Mouse (Mus musculus): Measurements from ENCODE around the gene Snx6. TPM values are rescaled to one million over a fixed set of nuclear protein-coding genes. Genes with fewer than 3 reads are reported as not detected.
A peak's percentile ranks its signal among the peaks of the same experiment; 100 is the strongest.
"Not testable (repeated sequence)": the region's sequence is repeated elsewhere in the genome, so short reads cannot be mapped to it uniquely, and the experiment has no call there.

Snx6 gene
- polyA plus RNA-seq, 1 experiment from 2014 or later, result 168 TPM

- not testable (repeated sequence) for H3K9ac ChIP-seq; H3K4me1 ChIP-seq (replicated peaks); H3K27ac ChIP-seq (replicated peaks); H3K4me3 ChIP-seq; H3K9me3 ChIP-seq; H3K36me3 ChIP-seq; H3K27me3 ChIP-seq; H3K4me2 ChIP-seq
- ATAC-seq (ENCODE audit: low read depth), result peak; percentile 92
- no CpG with 5 or more reads among the region's 56 CpGs for WGBS
Measured at GRCm38 (mm10) chr12:54718871-54719786, 76.4 kb downstream of the Snx6 start.

GRCm38 (mm10) chr12:54717516-54717915 is 78.0 kb downstream of the Snx6 start:
- WGBS, result 79% methylated on average over 8 of the region's 11 CpGs
- H3K9ac ChIP-seq; H3K9me3 ChIP-seq; H3K4me3 ChIP-seq; ATAC-seq (ENCODE audit: low read depth); H3K27ac ChIP-seq (replicated peaks); H3K36me3 ChIP-seq; H3K4me1 ChIP-seq (replicated peaks); H3K27me3 ChIP-seq; H3K4me2 ChIP-seq: not testable (repeated sequence)

GRCm38 (mm10) chr12:54713822-54714626 is 81.5 kb downstream of the Snx6 start:
- H3K9me3 ChIP-seq; H3K27ac ChIP-seq (replicated peaks); H3K27me3 ChIP-seq; H3K4me1 ChIP-seq (replicated peaks); H3K4me3 ChIP-seq; H3K4me2 ChIP-seq; H3K9ac ChIP-seq; H3K36me3 ChIP-seq: not testable (repeated sequence)
- WGBS, result 0% methylated on average over 5 of the region's 48 CpGs
- ATAC-seq (ENCODE audit: low read depth), result peak; percentile 46

GRCm38 (mm10) chr12:54710494-54710879 is 85.0 kb downstream of the Snx6 start:
- not testable (repeated sequence) for H3K4me1 ChIP-seq (replicated peaks); H3K36me3 ChIP-seq; H3K9ac ChIP-seq; H3K4me2 ChIP-seq; H3K4me3 ChIP-seq; H3K9me3 ChIP-seq; H3K27me3 ChIP-seq
- H3K27ac ChIP-seq (replicated peaks), result peak overlapping the region; percentile 73
- WGBS, result 1% methylated on average over 5 of the region's 8 CpGs
- peak; percentile 81; the same call in 1 of the 2 replicates for ATAC-seq (ENCODE audit: low read depth)

- not testable (repeated sequence) for H3K4me1 ChIP-seq (replicated peaks); H3K4me3 ChIP-seq; H3K27me3 ChIP-seq; H3K36me3 ChIP-seq; H3K4me2 ChIP-seq; H3K27ac ChIP-seq (replicated peaks); H3K9ac ChIP-seq; H3K9me3 ChIP-seq
- peak; percentile 84 for ATAC-seq (ENCODE audit: low read depth)
- WGBS, result 0% methylated on average over 11 of the region's 44 CpGs
Measured at GRCm38 (mm10) chr12:54709691-54710493, 85.6 kb downstream of the Snx6 start.

- Histone ChIP-seq H3K9ac (no peak overlapping the region), H3K36me3 (no peaks in the 10 kb centered on the region), H3K4me2 (no peak overlapping the region), H3K9me3 (no peaks in the 10 kb centered on the region), H3K4me1 (replicated peaks) (peaks cover 6% of the 10 kb centered on the region), H3K27me3 (no peaks in the 10 kb centered on the region), H3K27ac (replicated peaks) (no peak overlapping the region), H3K4me3 (no peak overlapping the region)
- no peak for ATAC-seq (ENCODE audit: low read depth)
- WGBS, result 74% methylated on average over 7 of the region's 7 CpGs
Measured at GRCm38 (mm10) chr12:54699394-54699793, 96.1 kb downstream of the Snx6 start.

GRCm38 (mm10) chr12:54697791-54698250 is 97.7 kb downstream of the Snx6 start:
- Histone ChIP-seq H3K9ac (no peak overlapping the region), H3K4me3 (no peak overlapping the region), H3K4me1 (replicated peaks) (peaks cover 11% of the 10 kb centered on the region), H3K27ac (replicated peaks) (no peak overlapping the region), H3K4me2 (no peak overlapping the region), H3K27me3 (no peaks in the 10 kb centered on the region), H3K9me3 (no peaks in the 10 kb centered on the region), H3K36me3 (0 out of 2 replicates have a peak, but pooled peaks cover 2% of the 10 kb centered on the region)
- no peak for ATAC-seq (ENCODE audit: low read depth)
- WGBS, result 57% methylated on average over 6 of the region's 6 CpGs

GRCm38 (mm10) chr12:54697003-54697597 is 98.4 kb downstream of the Snx6 start:
- no peak overlapping the region for H3K9ac ChIP-seq
- no peak overlapping the region for H3K27ac ChIP-seq (replicated peaks)
- no peaks in the 10 kb centered on the region for H3K27me3 ChIP-seq
- H3K4me1 ChIP-seq (replicated peaks), result peaks cover 11% of the 10 kb centered on the region
- H3K9me3 ChIP-seq, result no peaks in the 10 kb centered on the region
- ATAC-seq (ENCODE audit: low read depth), result peak; percentile 29; the same call in 1 of the 2 replicates
- WGBS, result 12% methylated on average over 7 of the region's 7 CpGs
- H3K4me2 ChIP-seq, result no peak overlapping the region
- peaks cover 10% of the 10 kb centered on the region for H3K36me3 ChIP-seq
- H3K4me3 ChIP-seq, result no peak overlapping the region

Other genes starting within 250 kb of the Snx6 start
- 203 and 229 TPM in 2 replicates for gene Sptssa, start 139.1 kb downstream of the Snx6 start, polyA plus RNA-seq (2015; fragmentation: Nextera tagmentation; extraction: Ambion mirVana)
- gene Eapp, start 99.8 kb downstream of the Snx6 start, polyA plus RNA-seq (2015; fragmentation: Nextera tagmentation; extraction: Ambion mirVana), result 83.4 and 87.1 TPM in 2 replicates
- 370 and 394 TPM in 2 replicates for gene Cfl2, start 67.2 kb upstream of the Snx6 start, polyA plus RNA-seq (2015; fragmentation: Nextera tagmentation; extraction: Ambion mirVana)
- not detected in 2 replicates for gene Gm20403, start 190.8 kb upstream of the Snx6 start, polyA plus RNA-seq (2015; fragmentation: Nextera tagmentation; extraction: Ambion mirVana)
- 11.5 and 13.2 TPM in 2 replicates for gene Baz1a, start 218.6 kb upstream of the Snx6 start, polyA plus RNA-seq (2015; fragmentation: Nextera tagmentation; extraction: Ambion mirVana)